Mouse (Mus musculus) myocyte (in vitro differentiated cells): ENCODE results near the gene Pigk.

Source experiments
- CEBPB ChIP-seq: IDR thresholded peaks from 2 replicates; pipeline ENCODE4 v1.6.1; 2011; ENCODE audit warnings: mild to moderate bottlenecking, moderate library complexity; ENCODE audit not compliant: poor library complexity, insufficient read depth, severe bottlenecking
- E2F4 ChIP-seq: IDR thresholded peaks from one replicate; pipeline ENCODE4 v1.6.1; 2011; ENCODE audit warnings: mild to moderate bottlenecking, control low read depth, moderate library complexity; ENCODE audit not compliant: insufficient read depth
- MAX ChIP-seq: IDR thresholded peaks from one replicate; pipeline ENCODE4 v1.6.1; 2011; ENCODE audit warnings: low read depth, mild to moderate bottlenecking, control low read depth
- POLR2A ChIP-seq: IDR thresholded peaks from one replicate; pipeline ENCODE4 v1.6.1; 2011; ENCODE audit warnings: low read depth, mild to moderate bottlenecking, control low read depth, moderate library complexity; ENCODE audit not compliant: insufficient read length
- POLR2AphosphoS2 ChIP-seq: IDR thresholded peaks from one replicate; pipeline ENCODE4 v1.6.1; 2011; ENCODE audit warnings: low read depth, control low read depth; ENCODE audit not compliant: insufficient read length
- REST ChIP-seq: IDR thresholded peaks from one replicate; pipeline ENCODE4 v1.6.1; 2011; ENCODE audit warnings: mild to moderate bottlenecking, control low read depth, moderate library complexity; ENCODE audit not compliant: insufficient read depth, insufficient read length
- SRF ChIP-seq: IDR thresholded peaks from one replicate; pipeline ENCODE4 v1.6.1; 2011; ENCODE audit warnings: low read depth; ENCODE audit not compliant: control insufficient read depth, insufficient read length
- TCF12 ChIP-seq: IDR thresholded peaks from one replicate; pipeline ENCODE4 v1.6.1; 2011; ENCODE audit warnings: mild to moderate bottlenecking, control low read depth; ENCODE audit not compliant: poor library complexity, insufficient read depth, severe bottlenecking
- USF1 ChIP-seq: IDR thresholded peaks from one replicate; pipeline ENCODE4 v1.6.1; 2011; ENCODE audit warnings: low read depth, mild to moderate bottlenecking, control low read depth, moderate library complexity

DNA sequence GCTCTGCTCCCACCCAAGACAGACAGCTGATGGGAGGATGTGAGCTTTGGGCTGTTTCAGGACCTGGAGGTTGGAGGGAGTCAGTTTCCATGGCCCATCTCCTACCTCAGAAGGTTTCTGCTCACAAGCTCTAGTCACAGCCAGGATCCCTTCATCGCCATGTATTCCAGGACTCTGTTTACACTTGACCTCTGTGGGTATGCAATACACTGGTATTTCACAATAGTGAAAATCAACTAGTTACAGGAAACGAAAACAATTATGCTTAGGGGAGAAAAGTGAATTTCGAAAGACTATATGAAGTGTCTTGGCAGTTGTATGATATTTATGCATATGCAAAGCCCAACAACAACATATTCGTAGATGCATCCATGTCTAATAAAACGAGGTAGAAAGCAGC, 101.2 kb downstream of the Pigk start:
- TF ChIP-seq POLR2AphosphoS2: no peak
- TF ChIP-seq POLR2A: no peak
- TF ChIP-seq USF1: no peak
- no peak for TF ChIP-seq CEBPB
- no peak for TF ChIP-seq REST
- TF ChIP-seq E2F4: no peak
- no peak for TF ChIP-seq TCF12
- no peak for TF ChIP-seq MAX
- no peak for TF ChIP-seq SRF
